Mouse (Mus musculus): ENCODE measurements around the gene Chmp6.
A peak's percentile ranks its signal among the peaks of the same experiment; 100 is the strongest.

The Chmp6 gene

GRCm38 (mm10) chr11:119913291-119913934 is at the start of gene Chmp6:
Chmp6 (plus strand) TSS chr11:119913441.
- DNase-seq (ENCODE audit: low spot score in 2 of 2): peak; percentile 90

- DNase-seq (ENCODE audit: low spot score in 2 of 2): no peak
These were observed 46.4 kb upstream of the Chmp6 start for GRCm38 (mm10) chr11:119866837-119867236.

DNA sequence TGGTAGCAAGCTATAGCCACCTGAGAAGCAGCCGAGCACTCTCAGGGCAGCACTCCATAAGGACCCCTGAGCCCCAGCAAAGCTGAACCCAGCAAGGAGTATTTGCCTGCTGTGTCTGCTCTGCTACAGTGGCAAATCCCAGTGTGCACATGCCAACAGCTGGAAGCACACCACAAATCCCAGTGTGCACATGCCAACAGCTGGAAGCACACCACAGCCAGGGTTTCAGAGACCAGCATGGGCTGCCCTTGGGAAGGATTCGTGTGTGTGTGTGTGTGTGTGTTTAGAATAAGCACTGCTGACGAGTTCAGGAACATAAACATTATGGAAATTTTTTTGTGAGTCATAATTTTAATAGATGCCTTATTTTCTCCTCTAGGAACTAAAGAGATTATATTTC is 45.1 kb upstream of the Chmp6 start:
- DNase-seq (ENCODE audit: low spot score in 2 of 2): no peak

DNA sequence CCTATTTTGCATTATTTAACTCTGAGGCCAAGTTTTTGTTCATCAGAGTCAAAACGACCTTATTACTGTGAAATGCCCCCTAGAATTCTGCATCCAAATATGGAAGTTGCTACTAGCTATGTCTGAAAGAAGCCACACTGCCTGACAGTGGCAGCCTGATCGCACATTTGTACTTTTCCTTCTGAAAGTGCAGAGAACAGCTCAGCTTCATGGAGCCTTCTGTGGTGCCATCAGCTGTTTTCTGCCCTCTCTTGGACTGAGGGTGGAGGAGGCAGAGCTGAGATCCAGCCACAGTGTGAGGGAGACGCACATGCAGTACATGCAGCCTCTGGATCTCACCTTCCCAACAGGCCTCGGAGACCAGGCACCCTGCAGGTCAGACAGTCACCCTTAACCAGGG is 44.7 kb upstream of the Chmp6 start:
- DNase-seq (ENCODE audit: low spot score in 2 of 2): no peak

GRCm38 (mm10) chr11:119871141-119871540 is 42.1 kb upstream of the Chmp6 start:
- no peak for DNase-seq (ENCODE audit: low spot score in 2 of 2)

DNA sequence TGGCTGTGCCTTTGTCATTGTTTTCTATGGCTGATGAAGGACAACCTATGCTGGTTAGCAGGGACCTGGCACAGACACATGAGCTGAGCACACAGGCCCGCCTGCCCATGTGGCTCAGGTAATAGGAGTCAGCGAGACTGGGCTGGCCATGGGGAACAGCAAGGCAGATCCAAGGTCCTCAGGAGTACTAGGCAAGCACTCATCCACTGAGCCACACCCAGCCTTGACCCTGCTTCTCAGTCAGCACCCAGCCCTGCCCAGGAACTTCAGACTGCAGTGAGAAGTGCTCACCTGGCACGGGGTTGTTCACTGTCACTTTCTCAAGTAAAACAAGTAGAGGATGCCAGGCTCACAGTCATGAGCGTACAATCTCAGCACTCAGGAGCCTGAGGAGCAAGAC is 39.6 kb upstream of the Chmp6 start:
- no peak for DNase-seq (ENCODE audit: low spot score in 2 of 2)

DNA sequence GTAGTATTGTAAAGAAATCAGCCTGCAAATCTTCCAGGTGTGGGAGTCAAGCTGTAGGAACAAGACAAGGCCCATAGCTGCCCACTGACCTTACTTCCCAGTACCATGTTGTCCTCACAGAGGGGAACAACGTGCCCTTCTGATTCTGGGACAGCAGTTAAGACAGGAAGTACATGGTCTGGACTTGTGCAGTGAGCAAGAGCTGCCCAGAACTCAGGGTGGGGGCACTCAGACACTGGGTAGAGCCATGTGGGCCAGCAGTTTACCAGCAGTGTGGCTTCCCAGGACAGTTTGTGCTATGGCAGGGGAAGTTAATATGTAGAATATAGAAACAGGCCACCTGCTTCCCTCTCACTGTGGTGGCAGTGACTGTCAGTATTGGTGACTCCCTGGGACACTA is 38.4 kb upstream of the Chmp6 start:
- no peak for DNase-seq (ENCODE audit: low spot score in 2 of 2)

DNA sequence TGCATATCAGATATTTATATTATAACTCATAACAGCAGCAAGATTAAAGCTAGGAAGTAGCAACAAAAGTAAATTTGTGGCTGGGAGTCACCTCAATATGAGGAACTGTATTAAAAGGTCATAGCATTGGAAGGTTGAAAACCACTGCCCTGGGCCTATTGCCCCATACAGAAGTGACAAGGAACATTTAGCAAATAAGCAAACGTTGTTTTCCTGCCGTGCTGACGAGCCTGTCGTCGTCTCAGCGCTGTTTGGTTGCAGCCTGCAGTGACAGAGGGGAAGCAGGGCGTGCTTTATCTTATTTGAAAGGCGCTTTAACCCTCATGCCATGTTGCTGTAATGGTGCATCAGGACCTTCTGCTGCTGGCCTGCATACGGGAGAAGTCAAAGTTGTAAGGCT is 37.6 kb upstream of the Chmp6 start:
- no peak for DNase-seq (ENCODE audit: low spot score in 2 of 2)

DNA sequence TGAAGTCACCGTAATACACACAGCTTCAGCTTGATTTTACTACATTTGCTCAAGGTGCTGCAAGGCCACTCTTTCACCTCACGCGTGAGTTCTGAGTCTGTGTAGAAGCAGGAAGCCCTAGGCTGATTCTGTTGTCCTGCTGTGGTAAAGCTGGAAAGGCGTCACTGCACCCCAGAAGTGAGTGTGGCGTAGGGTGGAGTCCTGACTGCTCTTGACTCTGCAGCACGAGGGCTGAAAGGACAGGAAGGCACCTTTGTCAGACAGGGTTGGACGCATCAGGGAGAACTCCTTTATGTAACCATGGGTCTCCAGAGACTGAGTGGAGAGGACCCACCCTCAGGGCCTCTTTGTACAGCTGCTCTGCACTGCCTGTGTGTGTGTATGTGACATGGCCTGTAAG is 36.1 kb upstream of the Chmp6 start:
- no peak for DNase-seq (ENCODE audit: low spot score in 2 of 2)

DNA sequence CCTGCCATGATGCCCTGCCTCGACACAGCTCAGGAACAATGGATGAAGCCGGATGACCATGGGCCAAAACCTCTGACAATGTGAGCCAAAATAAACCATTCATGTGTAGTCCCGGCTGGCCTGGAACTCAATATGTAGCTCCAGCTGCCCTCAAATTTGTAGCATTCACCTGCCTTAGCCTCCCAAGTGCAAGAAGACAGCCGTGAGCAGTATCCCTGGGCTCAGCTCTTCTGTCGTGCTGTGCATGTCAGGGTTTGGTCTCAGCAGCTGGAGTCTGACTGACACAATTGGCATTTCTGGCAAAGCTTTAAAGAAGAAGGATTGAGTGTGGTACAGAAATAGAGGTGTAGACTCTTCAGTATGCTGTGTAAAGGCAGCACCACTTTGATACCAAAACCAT is 33.7 kb upstream of the Chmp6 start:
- no peak for DNase-seq (ENCODE audit: low spot score in 2 of 2)

DNA sequence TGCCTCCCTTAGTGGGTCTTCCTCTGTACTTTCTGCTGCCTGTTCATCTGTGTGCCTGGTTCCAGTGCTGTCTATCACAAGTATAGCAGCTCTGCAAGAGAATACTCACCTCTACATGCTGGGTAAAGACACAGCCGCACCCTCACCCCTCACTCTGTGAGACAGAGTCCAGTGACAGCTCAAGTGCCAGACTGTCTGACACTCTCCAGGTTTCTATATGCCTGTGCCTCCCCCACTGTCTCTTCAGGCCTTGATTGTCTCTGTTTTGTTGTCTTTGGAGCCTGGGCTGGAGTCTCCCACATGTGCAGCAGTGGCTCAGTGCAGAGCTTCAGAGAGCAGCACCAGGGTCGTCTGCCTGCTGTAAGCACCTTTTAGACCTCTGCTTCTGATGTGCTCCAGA is 29.6 kb upstream of the Chmp6 start:
- DNase-seq (ENCODE audit: low spot score in 2 of 2): no peak

GRCm38 (mm10) chr11:119889966-119890365 is 23.3 kb upstream of the Chmp6 start:
- no peak for DNase-seq (ENCODE audit: low spot score in 2 of 2)

GRCm38 (mm10) chr11:119891601-119892215 is 21.5 kb upstream of the Chmp6 start:
- no peak for DNase-seq (ENCODE audit: low spot score in 2 of 2)

GRCm38 (mm10) chr11:119893667-119894236 is 19.5 kb upstream of the Chmp6 start:
- no peak for DNase-seq (ENCODE audit: low spot score in 2 of 2)

- peak in 1 of 2 experiments; percentile 42 for DNase-seq (ENCODE audit: low spot score in 2 of 2)
These were observed 18.6 kb upstream of the Chmp6 start for GRCm38 (mm10) chr11:119894634-119895033.

DNA sequence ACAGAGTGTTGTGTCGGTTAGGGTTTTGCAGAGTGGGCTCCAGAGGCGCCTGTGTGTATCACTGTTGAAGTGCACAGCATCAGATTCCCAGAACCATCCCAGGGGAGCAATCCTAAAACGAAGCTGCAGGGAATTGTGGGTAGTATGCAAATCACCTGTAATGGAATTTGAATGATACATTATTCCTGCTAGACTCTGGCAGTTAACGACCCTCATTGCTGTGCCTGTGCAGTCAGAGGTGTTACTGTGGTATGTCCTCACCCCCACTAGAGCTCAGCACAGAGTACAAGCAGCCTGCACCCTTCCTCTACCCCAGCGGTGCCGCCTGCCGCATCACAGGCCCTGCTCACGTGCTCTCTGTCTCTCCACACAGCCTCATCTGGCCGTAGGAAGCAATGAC is 16.2 kb upstream of the Chmp6 start:
- DNase-seq (ENCODE audit: low spot score in 2 of 2): no peak

DNA sequence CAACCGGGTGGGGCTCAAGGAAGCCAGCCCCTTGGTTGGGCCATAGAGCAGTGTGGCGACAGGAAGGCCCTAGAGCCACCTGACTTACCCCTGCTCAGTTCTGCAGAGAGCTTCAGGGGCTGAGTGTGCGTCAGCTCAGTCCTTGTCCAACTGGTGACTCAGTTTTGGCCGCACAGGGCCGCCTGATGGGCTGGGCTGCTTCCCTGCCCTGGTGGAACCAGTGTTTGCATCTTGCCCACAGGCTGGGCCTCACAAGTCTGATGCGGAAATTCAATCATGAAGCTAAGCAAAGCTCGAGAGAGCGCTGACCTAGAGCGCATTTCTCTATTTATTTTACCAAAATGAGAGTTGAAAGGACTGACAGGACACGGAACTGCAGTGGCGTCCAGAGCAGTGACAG is 14.3 kb upstream of the Chmp6 start:
- no peak for DNase-seq (ENCODE audit: low spot score in 2 of 2)

DNA sequence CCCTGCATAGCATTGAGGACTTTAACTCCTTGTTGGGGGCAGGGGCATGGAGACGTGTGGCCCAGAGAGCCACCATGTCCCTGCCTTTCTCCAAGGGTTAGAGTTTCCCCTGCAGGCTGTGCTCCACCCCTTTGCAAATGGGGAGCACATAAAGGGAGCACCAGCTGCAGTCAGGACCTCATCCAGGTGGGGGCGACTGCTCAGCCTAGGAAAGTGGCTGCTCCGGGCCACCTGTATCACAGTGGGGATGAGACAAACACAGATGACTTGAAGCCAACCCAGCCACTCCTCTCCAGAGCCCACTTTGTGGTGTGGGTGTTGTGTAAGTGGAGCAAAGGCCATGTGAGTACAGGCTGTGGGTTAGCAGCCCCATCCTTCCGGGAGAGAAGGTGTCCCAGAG is 12.1 kb upstream of the Chmp6 start:
- no peak for DNase-seq (ENCODE audit: low spot score in 2 of 2)

GRCm38 (mm10) chr11:119902891-119903290 is 10.3 kb upstream of the Chmp6 start:
- DNase-seq (ENCODE audit: low spot score in 2 of 2): no peak

DNA sequence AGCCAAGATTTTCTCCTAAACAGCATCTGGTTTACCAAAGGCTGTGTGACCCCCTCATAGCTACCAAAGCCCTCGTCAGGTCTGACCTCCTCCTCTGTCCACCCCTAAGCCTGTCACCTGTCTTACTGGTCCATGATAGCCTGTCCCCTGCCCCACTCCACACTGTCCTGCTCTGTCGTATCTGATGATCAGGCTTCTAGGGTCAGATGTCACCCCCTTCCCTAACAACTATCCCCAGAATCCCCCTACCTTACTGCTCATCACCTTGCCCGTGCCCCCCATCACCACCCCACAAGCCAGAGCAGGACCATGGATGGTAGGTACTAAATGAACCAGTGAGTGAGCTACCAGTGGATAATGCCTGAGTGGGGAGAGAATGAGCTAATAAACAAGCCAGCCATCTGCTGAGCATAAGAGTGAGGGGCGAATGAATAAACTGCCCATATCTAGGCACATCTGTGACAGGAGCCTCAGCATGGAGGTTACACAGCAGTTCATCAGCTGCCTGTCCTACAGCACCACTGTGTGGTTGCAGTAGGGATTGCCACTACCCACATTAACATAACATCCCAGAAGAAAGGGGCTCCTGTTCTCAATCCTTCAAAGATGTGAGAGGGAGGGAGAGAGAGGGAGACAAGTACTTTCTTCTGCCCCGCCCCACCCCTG is 8.5 kb upstream of the Chmp6 start:
- peak; percentile 39 to 70 for DNase-seq (ENCODE audit: low spot score in 2 of 2)

DNA sequence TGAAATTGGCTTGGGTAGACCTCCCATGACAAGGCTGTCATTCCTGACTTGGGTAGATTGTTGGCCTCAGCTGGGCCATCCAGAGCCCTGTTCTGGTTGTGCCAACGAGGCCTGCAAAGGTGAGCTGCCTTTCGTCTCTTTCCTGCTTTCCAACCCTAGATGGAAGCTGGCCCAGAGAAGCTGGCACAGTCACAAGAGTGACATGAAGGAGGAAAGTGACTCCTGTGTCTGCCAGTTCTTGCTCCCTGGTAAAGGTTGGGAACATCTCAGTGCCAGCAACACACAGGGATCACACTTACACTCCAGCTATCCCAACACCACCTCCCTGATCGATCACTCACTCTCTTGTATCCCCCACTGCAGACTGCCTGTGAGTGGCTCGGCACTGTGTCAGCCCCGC is 7.4 kb upstream of the Chmp6 start:
- DNase-seq (ENCODE audit: low spot score in 2 of 2): no peak

DNA sequence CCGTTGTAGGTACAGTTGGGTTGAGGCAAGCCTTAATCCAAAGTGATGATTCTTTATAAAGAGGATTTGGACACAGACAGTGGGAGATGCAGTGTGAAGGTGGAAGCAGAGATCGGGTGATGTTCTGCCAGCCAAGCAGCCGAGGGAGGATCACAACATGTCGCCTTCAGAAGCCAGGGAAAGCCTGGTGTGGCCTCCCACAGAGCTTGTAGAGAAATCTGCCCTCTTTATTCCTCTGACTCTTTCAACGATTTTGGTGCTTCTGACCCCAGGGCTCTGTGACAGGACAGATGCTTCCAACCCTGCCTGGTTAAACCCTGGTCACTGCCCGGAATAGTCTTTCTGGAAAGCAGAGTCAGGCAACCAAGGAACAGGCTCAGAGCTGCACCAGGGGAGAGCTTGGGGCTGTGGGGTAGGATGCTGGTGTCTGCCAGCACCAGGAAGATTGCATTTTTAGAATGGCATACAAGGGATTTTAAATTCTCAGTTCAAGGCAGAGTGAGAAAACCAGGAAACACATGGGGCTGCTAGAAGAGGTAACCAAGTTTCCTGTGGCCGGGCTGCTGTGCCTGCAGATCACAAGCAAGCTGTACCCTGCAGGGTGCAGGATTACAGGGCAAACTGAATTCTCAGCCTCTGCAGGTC is 6.1 kb upstream of the Chmp6 start:
- DNase-seq (ENCODE audit: low spot score in 2 of 2): no peak

DNA sequence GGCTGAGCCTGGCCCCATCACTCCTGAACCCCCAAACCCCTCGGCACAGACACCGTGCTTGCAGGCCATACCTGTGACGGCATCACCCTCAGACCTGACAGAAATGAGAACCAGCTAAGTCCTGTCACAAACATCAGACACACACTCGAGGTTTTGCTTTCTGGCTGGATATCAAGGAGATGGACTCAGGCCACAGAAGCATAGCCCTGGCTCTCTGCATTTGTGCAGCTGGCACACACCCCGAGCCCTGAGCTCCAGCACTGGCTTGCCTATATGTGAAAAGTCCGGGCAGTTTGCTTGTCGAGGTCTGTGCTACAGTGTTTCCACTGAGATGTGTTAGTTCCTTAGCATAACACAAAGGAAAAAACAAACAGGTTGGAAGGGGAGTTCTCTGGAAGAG is 5.5 kb upstream of the Chmp6 start:
- no peak for DNase-seq (ENCODE audit: low spot score in 2 of 2)

All from spleen, postnatal 10 days (tissue).